Mouse (Mus musculus) fat pad, adult 2 months (tissue): ENCODE measurements around the gene Naa16.

ENCODE experiments used
- DNase-seq: peaks from one replicate; pipeline ENCODE4 v3.0.0-alpha.2; 2011; ENCODE audit warnings: low read depth, low spot score; ENCODE audit errors: extremely low read depth

The Naa16 gene

GRCm38 (mm10) chr14:79331936-79332335 is 58.6 kb downstream of the Naa16 start:
- DNase-seq = no peak

- no peak for DNase-seq
Observed at GRCm38 (mm10) chr14:79330944-79331561, 59.5 kb downstream of the Naa16 start.

GRCm38 (mm10) chr14:79327033-79327432 is 63.5 kb downstream of the Naa16 start:
- no peak for DNase-seq

GRCm38 (mm10) chr14:79324112-79324840 is 66.3 kb downstream of the Naa16 start:
- no peak for DNase-seq

- no peak for DNase-seq
Observed at GRCm38 (mm10) chr14:79321881-79322280, 68.7 kb downstream of the Naa16 start.

GRCm38 (mm10) chr14:79321152-79321551 is 69.4 kb downstream of the Naa16 start:
- DNase-seq = no peak

GRCm38 (mm10) chr14:79317602-79318001 is 73.0 kb downstream of the Naa16 start:
- no peak for DNase-seq

GRCm38 (mm10) chr14:79315877-79316276 is 74.7 kb downstream of the Naa16 start:
- no peak for DNase-seq

- no peak for DNase-seq
Observed at GRCm38 (mm10) chr14:79314245-79315010, 76.2 kb downstream of the Naa16 start.

GRCm38 (mm10) chr14:79313439-79314175 is 77.0 kb downstream of the Naa16 start:
- no peak for DNase-seq

- DNase-seq = no peak
Observed at GRCm38 (mm10) chr14:79312719-79313118, 77.9 kb downstream of the Naa16 start.

GRCm38 (mm10) chr14:79311918-79312454 is 78.6 kb downstream of the Naa16 start:
- DNase-seq = no peak

- DNase-seq = no peak
Observed at GRCm38 (mm10) chr14:79309115-79309514, 81.5 kb downstream of the Naa16 start.

- no peak for DNase-seq
Observed at GRCm38 (mm10) chr14:79308364-79308763, 82.2 kb downstream of the Naa16 start.

GRCm38 (mm10) chr14:79307908-79308307 is 82.7 kb downstream of the Naa16 start:
- DNase-seq = no peak

GRCm38 (mm10) chr14:79307138-79307537 is 83.4 kb downstream of the Naa16 start:
- no peak for DNase-seq

GRCm38 (mm10) chr14:79304873-79305464 is 85.6 kb downstream of the Naa16 start:
- DNase-seq = no peak

- DNase-seq = no peak
Observed at GRCm38 (mm10) chr14:79303150-79303549, 87.4 kb downstream of the Naa16 start.

- no peak for DNase-seq
Observed at GRCm38 (mm10) chr14:79301466-79301875, 89.1 kb downstream of the Naa16 start, which contains the start of gene Rgcc. Rgcc (minus strand) TSS chr14:79301645.

GRCm38 (mm10) chr14:79300641-79301350 is 89.8 kb downstream of the Naa16 start:
- no peak for DNase-seq
